Comparison of ENCODE assay signal across 21 mouse cellular contexts in genomic region chr13:42494371-42494770, GRCm38 (mm10).
DNase-seq lines count a peak whose midpoint lies in the region; ATAC-seq and TF ChIP-seq lines count a peak whose summit lies in the region.
"Had no signal": no experiment of that assay in that cellular context is flagged by ENCODE, and none has a peak within 500 bp of the region (broad histone marks: within the 10 kb centered on the region; RNA-seq: fewer than 3 reads in every experiment).

No protein-coding gene starts in this region.

- no peak overlapping the region for H3K27ac ChIP-seq in heart, embryonic 12.5 days (ENCODE audit: poor library complexity, severe bottlenecking)
- 0 out of 2 replicates have a peak overlapping the region, but pooled peaks have one; percentile 42 for H3K27ac ChIP-seq in kidney, postnatal 0 days
- no peak overlapping the region for H3K27ac ChIP-seq in forebrain, embryonic 15.5 days (replicated peaks)
- H3K27ac ChIP-seq: forebrain, embryonic 10.5 days; hindbrain, embryonic 15.5 days; intestine, embryonic 15.5 days; limb, embryonic 10.5 days; midbrain, embryonic 13.5 days; neural tube, embryonic 13.5 days had no signal

- peak; percentile 93 for DNase-seq in heart, adult 11 months
- DNase-seq in kidney, postnatal 0 days (ENCODE audit: low spot score): no peak
- DNase-seq in kidney, adult 8-10 months: no peak
- peak; percentile 24 for DNase-seq in heart, adult 8-10 months (ENCODE audit: low spot score)
- DNase-seq in heart, postnatal 4 days: peak; percentile 6
- no peak for DNase-seq in layer of hippocampus, adult 9-11 months
- DNase-seq: cerebellum, adult 2 months; cerebellum, postnatal 36 days; layer of hippocampus, postnatal 36 days; liver, postnatal 0 days; right cerebral cortex, adult 18-20 months; thymus, postnatal 14 days had no signal

- no peak overlapping the region for H3K4me2 ChIP-seq in heart, embryonic 12.5 days
- no peak overlapping the region for H3K4me2 ChIP-seq in kidney, postnatal 0 days (ENCODE audit: low read length)
- H3K4me2 ChIP-seq in forebrain, embryonic 15.5 days (replicated peaks): no peak overlapping the region
- H3K4me2 ChIP-seq: hindbrain, embryonic 15.5 days; intestine, embryonic 15.5 days; midbrain, embryonic 13.5 days; neural tube, embryonic 13.5 days had no signal

- H3K9ac ChIP-seq in heart, embryonic 12.5 days: no peak overlapping the region
- H3K9ac ChIP-seq in kidney, postnatal 0 days (ENCODE audit: low read depth, low read length): no peak overlapping the region
- H3K9ac ChIP-seq in forebrain, embryonic 15.5 days (replicated peaks): no peak overlapping the region
- H3K9ac ChIP-seq: hindbrain, embryonic 15.5 days; intestine, embryonic 15.5 days; liver, postnatal 0 days; midbrain, embryonic 13.5 days; neural tube, embryonic 13.5 days had no signal

- ATAC-seq in heart, embryonic 12.5 days (ENCODE audit: insufficient number of reproducible peaks, low FRiP score): no peak
- no peak for ATAC-seq in kidney, postnatal 0 days (replicated peaks; ENCODE audit: low FRiP score, low read depth)
- no peak for ATAC-seq in forebrain, embryonic 15.5 days (replicated peaks)
- ATAC-seq: intestine, embryonic 15.5 days; liver, postnatal 0 days; midbrain, embryonic 13.5 days had no signal

- H3K4me3 ChIP-seq in heart, embryonic 12.5 days: no peak overlapping the region
- H3K4me3 ChIP-seq in kidney, postnatal 0 days (replicated peaks; ENCODE audit: low read depth, low read length): no peak overlapping the region
- no peak overlapping the region for H3K4me3 ChIP-seq in forebrain, embryonic 15.5 days
- H3K4me3 ChIP-seq: forebrain, embryonic 10.5 days; hindbrain, embryonic 15.5 days; intestine, embryonic 15.5 days; limb, embryonic 10.5 days; midbrain, embryonic 13.5 days; neural tube, embryonic 13.5 days had no signal

- no peaks in the 10 kb centered on the region for H3K36me3 ChIP-seq in heart, embryonic 12.5 days
- no peaks in the 10 kb centered on the region for H3K36me3 ChIP-seq in kidney, postnatal 0 days (ENCODE audit: insufficient read depth, low read length)
- no peaks in the 10 kb centered on the region for H3K36me3 ChIP-seq in forebrain, embryonic 15.5 days
- H3K36me3 ChIP-seq: forebrain, embryonic 10.5 days; hindbrain, embryonic 15.5 days; intestine, embryonic 15.5 days; limb, embryonic 10.5 days; midbrain, embryonic 13.5 days; neural tube, embryonic 13.5 days had no signal

- no peak for TF ChIP-seq CTCF in kidney, postnatal 0 days (IDR thresholded peaks at IDR 0.05; ENCODE audit: low read depth)

- no peaks in the 10 kb centered on the region for H3K27me3 ChIP-seq in heart, embryonic 12.5 days (replicated peaks)
- H3K27me3 ChIP-seq in kidney, postnatal 0 days (ENCODE audit: insufficient read depth, low read length): no peaks in the 10 kb centered on the region
- H3K27me3 ChIP-seq in forebrain, embryonic 15.5 days: no peaks in the 10 kb centered on the region
- H3K27me3 ChIP-seq: CH12.LX; hindbrain, embryonic 15.5 days; intestine, embryonic 15.5 days; midbrain, embryonic 13.5 days; neural tube, embryonic 13.5 days had no signal

- WGBS in heart, embryonic 12.5 days: 45% methylated on average over 5 of the region's 5 CpGs
- 62% methylated on average over 5 of the region's 5 CpGs for WGBS in kidney, postnatal 0 days
- 92% methylated on average over 5 of the region's 5 CpGs for WGBS in forebrain, embryonic 15.5 days

- no peaks in the 10 kb centered on the region for H3K9me3 ChIP-seq in heart, embryonic 12.5 days (replicated peaks)
- no peaks in the 10 kb centered on the region for H3K9me3 ChIP-seq in kidney, postnatal 0 days (replicated peaks; ENCODE audit: low read length)
- no peaks in the 10 kb centered on the region for H3K9me3 ChIP-seq in forebrain, embryonic 15.5 days
- H3K9me3 ChIP-seq: forebrain, embryonic 10.5 days; hindbrain, embryonic 15.5 days; intestine, embryonic 15.5 days; limb, embryonic 10.5 days; midbrain, embryonic 13.5 days; neural tube, embryonic 13.5 days had no signal

- H3K4me1 ChIP-seq in heart, embryonic 12.5 days (replicated peaks): peaks cover 22% of the 10 kb centered on the region
- H3K4me1 ChIP-seq in kidney, postnatal 0 days (replicated peaks; ENCODE audit: insufficient read depth, low read length): no peaks in the 10 kb centered on the region
- no peaks in the 10 kb centered on the region for H3K4me1 ChIP-seq in forebrain, embryonic 15.5 days
- H3K4me1 ChIP-seq: forebrain, embryonic 10.5 days; hindbrain, embryonic 15.5 days; intestine, embryonic 15.5 days; limb, embryonic 10.5 days; midbrain, embryonic 13.5 days; neural tube, embryonic 13.5 days had no signal

Comparison
In these comparisons a context has a peak if more than half of its experiments do, and no peak if none do; other contexts are left out.
1. DNase-seq: peak in heart, adult 11 months (single experiment), heart, adult 8-10 months (single experiment) and heart, postnatal 4 days (single experiment); none in kidney, postnatal 0 days (single experiment), kidney, adult 8-10 months (0 of 2) and layer of hippocampus, adult 9-11 months (single experiment).